Mouse (Mus musculus): Measurements from ENCODE around the gene Nkx1-2.

DNA sequence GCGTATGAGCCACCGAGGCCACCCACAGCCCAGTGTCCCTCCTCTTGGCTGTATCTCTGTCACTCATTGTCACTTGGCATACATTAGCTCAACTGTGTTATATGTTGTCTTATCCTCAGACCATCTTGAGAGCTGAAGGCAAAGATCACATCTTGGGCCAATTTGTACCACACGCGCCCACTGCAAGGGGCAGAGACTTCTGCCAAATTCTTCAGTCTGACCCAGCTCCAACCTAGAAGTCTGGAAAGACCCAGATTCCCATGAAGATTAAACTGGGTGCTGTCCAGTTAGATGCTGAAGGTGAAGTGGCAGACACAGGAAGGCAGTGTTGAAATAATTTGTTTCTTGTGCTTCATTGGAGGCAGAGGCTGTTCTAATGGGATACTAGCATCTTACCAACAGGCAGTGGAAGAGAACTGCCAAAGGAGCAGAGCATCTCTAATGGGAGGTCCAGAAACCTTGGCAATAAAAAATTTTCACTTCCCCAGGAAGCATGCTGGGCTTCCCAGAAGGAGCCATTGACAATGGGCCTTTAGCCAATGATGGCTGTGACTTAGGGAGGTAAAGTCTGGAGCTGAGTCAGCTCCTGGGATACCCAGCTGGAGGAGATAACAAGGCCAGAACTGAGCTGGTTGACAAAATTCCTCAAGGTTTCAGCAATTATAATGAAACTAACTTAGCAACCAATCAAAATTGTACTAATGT is 9.0 kb upstream of the Nkx1-2 start:
- TF ChIP-seq CTCF (conservative IDR thresholded peaks at IDR 0.05; ENCODE audit: low read length): no peak
- TF ChIP-seq NANOG (IDR thresholded peaks at IDR 0.05; ENCODE audit: borderline replicate concordance, low read length): no peak
- no peak for TF ChIP-seq POU5F1 (IDR thresholded peaks at IDR 0.05; ENCODE audit: borderline replicate concordance, low read length)
